Comparison of ENCODE assay signal across 21 mouse cellular contexts in the genomic region with DNA sequence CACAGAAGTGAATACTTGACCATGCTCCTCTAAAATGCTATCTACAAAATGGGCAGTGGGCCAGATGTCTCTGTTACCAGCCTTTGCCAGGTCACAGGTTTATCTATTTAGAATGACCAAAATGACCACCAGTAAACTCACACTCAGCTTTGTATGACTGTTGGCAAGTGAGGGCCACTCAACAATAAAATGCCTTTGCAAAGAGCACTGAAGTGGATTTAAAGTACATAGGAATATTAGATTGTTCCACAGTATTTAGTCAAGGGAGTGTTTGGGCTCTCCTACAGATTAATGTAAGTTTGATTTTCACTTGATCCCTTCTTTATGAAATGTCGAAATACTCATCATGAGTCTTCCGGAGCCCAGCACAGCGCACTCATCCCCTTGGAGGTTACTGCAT.
"Had no signal": no experiment of that assay in that cellular context is flagged by ENCODE, and none has a peak within 500 bp of the region (broad histone marks: within the 10 kb centered on the region; RNA-seq: fewer than 3 reads in every experiment).

No protein-coding gene starts in this region.

- H3K4me1 ChIP-seq: heart, embryonic 10.5 days; heart, embryonic 12.5 days; hindbrain, embryonic 10.5 days; hindbrain, embryonic 12.5 days; intestine, embryonic 15.5 days; limb, embryonic 13.5 days; limb, embryonic 15.5 days had no signal

- H3K4me3 ChIP-seq: gastrocnemius, adult 2 months; heart, embryonic 10.5 days; heart, embryonic 12.5 days; hindbrain, embryonic 10.5 days; hindbrain, embryonic 12.5 days; intestine, embryonic 15.5 days; limb, embryonic 13.5 days; limb, embryonic 15.5 days had no signal

- DNase-seq: gastrocnemius, adult 2 months; gastrocnemius, postnatal 10 days; gastrocnemius, postnatal 25 days; heart, adult 18-20 months; heart, postnatal 10 days; heart, postnatal 4 days; kidney, adult 18-20 months; kidney, adult 8-10 months; kidney, postnatal 10 days; kidney, postnatal 25 days; kidney, postnatal 4 days; layer of hippocampus, adult 9-11 months; layer of hippocampus, postnatal 36 days; left cerebral cortex, postnatal 4 days had no signal
